Mouse (Mus musculus): ENCODE data around the gene N4bp2l1.

N4bp2l1 gene

DNA sequence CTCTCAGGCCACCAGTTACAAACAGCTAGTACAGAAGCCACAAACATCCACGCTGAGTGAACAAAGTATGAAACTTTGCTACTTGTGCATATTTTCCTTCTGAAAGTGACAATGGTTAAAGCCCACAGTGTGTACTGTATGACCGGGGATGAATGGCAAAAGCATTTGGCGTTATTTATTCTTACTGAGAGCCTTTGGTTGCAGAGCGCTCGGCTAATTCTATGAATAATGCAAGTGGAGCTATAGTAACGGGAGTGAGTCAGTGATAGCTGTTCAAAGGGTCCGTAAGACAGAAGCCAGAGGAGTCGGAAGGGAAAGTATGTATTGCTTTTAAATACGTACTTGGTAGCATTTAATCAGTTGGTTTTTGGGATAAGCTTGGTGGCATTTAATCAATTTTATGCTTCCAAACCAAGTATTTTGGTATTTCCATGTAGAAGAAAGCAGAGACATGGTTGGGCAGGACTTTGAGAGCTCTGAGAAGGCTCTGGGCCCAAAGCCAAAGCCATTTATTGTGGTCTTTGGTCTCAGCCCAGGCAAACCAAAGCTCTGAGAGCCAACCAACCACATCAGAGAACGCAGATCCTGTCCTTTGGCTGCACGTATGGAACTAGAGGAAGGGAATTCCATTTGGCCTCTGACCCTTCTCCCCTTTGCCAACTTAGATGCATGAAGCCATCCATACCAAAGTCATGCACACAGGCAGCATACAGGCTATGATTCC is 26.3 kb downstream of the N4bp2l1 start:
- in situ Hi-C loops (cut with MboI, MseI) = no loop called here

DNA sequence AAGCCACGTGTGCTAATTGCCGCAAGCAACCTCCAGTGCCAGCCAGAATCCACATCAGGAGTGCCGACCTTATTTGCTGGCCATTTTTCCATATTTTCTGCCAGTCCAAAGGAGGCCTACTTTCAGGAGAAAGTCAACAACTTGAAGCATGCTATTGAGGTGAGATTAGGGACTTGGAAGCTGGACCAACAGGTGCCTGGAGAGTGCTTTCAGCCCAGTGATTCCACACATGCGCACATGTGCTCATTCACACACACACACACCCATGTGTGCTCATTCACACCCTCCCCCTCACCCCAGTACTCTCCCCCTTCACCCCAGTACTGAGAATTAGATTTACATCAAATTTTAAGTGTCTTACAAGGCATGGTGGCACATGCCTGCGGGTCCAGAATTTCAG is 30.0 kb downstream of the N4bp2l1 start:
- in situ Hi-C loops (cut with MboI, MseI) = no loop called here

DNA sequence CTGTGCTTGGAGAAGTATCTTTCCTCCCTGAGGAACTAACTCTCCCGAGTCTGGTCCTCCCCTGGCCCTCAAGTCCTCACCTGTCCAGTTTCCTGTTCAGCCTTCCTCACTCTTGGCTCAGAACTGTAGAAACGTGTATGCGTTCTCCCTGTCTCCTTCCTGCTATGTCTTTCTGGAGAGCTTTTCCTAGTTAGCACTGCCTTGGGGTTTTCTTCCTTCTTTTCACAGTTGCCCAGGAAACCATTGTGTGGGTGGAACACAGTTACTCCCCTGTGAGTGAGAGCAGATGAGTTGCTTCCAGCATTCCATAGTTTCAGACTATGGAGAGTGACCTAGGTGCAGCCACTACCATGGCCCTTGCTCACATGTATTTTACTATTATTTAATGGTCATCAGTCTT is 30.8 kb downstream of the N4bp2l1 start:
- in situ Hi-C loops (cut with MboI, MseI) = no loop called here

DNA sequence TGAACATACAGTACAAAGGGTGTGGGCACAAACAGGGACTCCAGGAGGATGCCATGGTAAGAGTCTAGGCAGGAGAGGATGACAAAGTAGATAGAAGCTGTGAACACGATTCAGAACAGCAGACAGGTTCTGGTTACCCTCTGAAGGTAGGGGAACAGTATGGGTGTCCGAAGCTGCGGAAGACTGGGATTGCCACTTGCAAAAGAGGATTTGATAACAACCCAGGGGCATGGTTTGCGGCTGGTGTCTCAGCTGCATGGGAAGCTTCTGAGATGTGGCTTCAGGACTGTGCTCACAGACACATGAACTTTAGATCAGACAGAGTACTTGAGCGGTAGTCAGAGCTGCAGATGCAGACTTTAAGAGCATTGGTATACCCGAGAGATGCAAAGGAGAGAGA is 32.6 kb downstream of the N4bp2l1 start:
- in situ Hi-C loops (cut with MboI, MseI) = no loop called here

DNA sequence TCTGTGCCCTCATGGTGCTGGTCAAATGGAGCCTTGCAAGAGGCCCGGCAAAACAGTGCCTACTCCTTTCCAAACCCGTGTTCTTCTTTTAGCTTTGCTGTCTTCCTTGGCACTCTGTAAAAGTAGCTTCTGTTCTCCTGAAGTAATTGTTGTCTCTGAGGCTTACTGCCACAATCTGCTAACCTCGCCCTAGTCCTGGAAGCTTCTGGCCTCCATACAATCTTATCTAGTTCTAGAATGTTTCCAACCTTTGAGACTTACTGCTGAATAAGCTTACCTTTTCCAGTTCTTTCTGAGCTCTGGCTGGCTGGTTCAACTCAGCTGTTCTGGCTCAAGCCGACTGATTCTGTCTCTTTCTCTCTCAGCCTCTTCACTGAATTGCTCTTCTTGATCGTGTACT is 35.2 kb downstream of the N4bp2l1 start:
- in situ Hi-C loops (cut with MboI, MseI) = no loop called here

DNA sequence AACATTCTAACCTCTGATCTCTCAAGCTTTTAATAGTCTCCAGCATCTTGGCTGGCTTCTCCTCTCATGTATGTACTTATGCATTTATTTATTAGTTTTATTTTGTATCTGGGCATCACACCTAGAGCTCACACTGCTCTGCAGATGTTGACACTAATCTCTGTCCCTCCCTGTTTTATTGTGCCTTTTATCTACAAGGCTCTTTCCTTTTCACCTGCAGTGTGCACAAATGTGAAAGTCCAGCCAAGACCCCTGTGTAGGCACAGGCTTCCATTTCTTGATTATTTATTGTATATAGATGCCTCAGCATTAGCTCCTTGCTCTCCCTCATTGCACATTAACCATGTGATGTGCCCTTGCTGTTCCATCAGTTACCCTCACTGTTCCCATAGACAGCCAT is 35.6 kb downstream of the N4bp2l1 start:
- in situ Hi-C loops (cut with MboI, MseI) = no loop called here

DNA sequence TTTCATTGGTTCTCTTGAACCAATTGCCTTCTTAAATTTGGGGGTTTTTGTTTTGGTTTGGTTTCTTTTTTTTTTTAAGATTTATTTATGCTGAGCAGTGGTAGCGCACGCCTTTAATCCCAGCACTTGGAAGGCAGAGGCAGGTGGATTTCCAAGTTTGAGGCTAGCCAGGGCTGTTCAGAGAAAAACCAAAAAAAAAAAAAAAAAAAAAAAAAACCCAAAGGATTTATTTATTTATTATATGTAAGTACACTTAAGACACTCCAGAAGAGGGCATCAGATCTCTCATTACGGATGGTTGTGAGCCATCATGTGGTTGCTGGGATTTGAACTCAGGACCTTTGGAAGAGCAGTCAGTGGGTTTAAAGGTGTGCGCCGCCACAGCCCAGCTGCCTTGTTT is 36.1 kb downstream of the N4bp2l1 start:
- in situ Hi-C loops (cut with MboI, MseI) = no loop called here

DNA sequence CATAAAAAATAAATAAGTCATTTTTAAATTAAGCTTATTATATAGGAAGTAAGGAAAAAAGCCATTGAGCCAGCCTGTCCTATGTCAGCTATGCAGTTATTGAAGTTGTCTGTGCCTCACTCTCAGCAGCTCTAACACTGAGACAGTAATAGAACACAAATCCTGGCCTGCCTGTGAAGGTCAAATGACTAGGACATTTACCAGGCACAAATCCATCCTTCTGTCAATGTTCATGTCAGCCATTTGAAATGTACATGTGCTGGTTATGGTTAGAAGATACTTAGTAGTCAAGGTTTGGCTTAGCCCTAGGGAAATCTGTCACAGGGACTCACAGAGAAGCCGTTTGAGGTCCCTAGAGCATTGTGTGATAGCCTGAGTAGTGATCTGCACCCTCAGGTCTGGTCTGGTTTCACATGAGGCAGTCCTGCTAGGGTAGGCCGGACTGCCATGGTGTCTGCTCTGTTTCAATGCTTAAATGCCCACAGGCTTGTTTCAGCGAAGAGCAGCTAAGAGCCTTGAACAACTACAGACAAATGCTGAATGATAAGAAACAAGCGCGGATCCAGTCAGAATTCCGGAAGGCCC is 37.4 kb downstream of the N4bp2l1 start:
- in situ Hi-C loops (cut with MboI, MseI) = no loop called here

DNA sequence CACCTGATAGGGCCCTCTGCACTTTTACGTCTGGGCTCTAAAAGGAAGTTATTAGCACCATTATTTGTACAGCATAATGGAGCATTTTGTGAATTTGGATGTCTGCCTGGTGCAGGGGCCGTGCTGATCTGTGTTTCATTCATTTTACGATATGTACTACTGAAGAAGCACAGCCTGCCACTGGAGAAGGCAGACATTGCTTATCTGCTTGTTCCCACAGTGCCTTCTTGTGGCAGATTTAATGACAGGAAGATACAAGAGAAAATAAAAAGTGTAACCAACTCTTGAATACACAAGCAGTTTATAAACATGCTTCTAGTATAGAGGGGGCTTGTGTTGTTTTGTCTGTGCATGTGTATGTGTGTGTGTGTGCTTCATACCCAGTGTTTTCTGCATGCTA is 45.4 kb downstream of the N4bp2l1 start:
- in situ Hi-C loops (cut with MboI, MseI) = no loop called here

DNA sequence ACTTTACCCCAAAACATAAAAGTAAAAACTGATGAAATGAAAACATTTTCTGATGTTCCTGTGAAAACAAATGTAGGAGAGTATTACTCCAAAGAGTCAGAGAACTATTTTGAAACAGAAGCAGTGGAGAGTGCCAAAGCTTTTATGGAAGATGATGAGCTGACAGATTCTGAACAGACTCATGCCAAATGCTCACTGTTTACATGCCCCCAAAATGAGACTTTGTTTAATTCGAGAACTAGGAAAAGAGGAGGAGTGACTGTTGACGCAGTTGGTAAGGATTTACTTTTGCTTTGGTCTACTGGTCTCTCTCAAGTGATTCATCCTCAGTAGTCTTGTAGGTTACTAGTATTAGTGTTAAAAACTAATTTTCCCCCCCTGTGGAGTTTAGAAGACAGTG is 53.8 kb downstream of the N4bp2l1 start:
- in situ Hi-C loops (cut with MboI, MseI) = no loop called here

DNA sequence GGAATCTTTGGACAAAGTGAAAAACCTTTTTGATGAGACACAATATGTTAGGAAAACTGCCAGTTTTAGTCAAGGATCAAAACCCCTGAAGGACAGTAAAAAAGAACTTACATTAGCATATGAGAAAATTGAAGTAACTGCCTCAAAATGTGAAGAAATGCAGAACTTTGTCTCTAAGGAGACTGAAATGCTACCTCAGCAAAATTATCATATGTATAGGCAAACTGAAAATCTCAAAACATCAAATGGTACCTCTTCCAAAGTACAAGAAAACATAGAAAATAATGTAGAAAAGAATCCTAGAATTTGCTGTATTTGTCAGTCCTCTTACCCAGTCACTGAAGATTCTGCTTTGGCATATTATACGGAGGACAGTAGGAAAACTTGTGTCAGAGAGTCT is 55.7 kb downstream of the N4bp2l1 start:
- in situ Hi-C loops (cut with MboI, MseI) = no loop called here

DNA sequence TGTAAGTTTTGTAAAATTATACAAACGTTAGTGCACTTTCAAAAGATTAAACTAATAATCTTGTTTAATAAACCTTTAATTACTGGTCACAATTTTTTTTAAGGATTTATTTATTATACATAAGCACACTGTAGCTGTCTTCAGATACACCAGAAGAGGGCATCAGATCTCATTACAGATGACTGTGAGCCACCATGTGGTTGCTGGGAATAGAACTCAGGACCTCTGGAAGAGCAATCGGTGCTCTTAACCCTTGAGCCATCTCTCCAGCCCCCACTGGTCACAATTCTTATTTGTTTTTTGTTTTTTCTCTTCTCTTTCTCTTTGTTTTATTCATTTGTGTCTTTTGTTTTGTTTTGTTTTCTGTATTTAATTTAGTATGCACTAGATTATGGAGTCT is 71.7 kb downstream of the N4bp2l1 start:
- in situ Hi-C loops (cut with MboI, MseI) = loop anchor here (5.0 kb wide), 1 partner anchor 147 kb away; the partner anchor contains the start of gene Pds5b

DNA sequence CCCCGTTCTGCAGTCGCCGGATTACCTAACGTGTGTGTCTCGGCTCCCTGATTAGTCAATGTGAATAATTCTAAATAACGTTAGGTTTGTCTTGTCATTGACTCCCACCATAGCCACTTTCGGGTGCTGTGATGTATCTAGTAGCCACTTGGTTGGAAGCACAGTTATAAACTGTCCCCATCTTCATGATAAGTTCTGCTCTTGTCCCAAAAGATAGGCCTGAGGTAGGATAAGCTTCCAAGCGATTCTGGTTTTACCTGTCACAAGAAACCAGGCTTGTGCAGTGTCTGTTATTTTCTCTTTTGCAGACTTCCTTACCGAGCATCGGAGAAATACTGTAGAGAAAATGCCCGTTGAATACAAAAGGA is 74.1 kb downstream of the N4bp2l1 start:
- in situ Hi-C loops (cut with MboI, MseI) = no loop called here

DNA sequence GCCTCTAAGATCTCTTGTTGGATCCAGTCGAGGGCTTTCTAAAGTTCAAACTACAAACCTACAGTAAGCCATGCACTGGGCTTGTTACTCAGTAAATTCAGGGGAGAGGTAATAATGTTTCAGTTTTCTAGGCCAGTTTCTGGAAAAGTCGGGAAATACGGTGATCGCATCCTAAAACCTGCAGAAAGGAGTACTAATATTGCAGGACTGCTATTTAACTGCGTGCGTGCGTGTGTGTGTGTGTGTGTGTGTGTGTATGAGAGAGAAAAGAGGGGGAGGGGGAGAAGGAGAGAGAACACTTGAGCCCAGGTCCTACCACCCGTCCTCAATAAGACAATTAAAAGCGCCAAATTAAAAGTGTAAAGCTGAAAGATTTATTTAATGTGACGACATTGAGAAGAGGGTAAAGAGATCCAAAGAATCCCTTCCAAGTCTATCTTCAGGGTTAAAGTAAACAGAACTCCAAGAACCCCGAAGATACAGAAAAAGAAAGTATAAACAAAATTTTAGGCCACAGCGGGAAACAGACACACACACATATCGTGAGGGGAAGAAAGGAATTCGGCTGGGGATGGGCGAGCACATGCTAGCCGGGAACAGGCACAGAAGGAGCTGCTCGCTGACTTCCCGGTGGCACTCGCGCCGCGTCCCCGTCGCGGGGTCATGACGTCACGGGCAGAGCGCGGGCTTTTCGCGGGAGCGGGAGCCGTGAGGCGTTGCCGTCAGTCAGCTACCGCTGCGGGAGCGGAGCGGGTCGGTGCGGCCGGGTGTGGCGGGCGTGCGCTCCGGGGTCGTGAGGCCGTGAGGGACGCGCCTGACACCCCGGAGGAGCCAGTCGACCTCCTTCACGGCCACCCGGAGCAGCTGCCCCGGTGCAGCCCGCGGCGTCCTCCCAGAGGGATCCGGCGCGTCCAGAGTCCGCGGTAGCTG is 74.8 kb downstream of the N4bp2l1 start, which contains the start of gene Brca2:
Gene Brca2 (plus strand): TSS at position 694 of the 930 bp plus-strand sequence.
- in situ Hi-C loops (cut with MboI, MseI) = no loop called here

All from T-helper 1 cell (primary cell).